Mouse (Mus musculus): Measurements from ENCODE around the gene Ift57.

- TF ChIP-seq CTCF (IDR thresholded peaks at IDR 0.05) (no peak), EP300 (IDR thresholded peaks at IDR 0.05; ENCODE audit: insufficient read depth, low read depth, low read length) (peak; percentile 52; the same call in 1 of the 2 replicates), POLR2A (IDR thresholded peaks at IDR 0.05; ENCODE audit: insufficient read depth, low read depth, low read length) (peak; percentile 76)
Observed at GRCm38 (mm10) chr16:49698620-49699525, at the start of gene Ift57.

Data from heart, adult 2 months (tissue).